Mouse (Mus musculus) MEL (cell line): ENCODE results near the gene Map7d1. TPM values are rescaled to one million over a fixed set of nuclear protein-coding genes. Genes with fewer than 3 reads are reported as not detected.

Source experiments
- DNase-seq: peaks from one replicate; pipeline ENCODE4 v3.0.0; 2011; ENCODE audit warnings: low read depth, low spot score
- H3K27ac ChIP-seq: 2 replicates; pipeline ENCODE4 v1.5.1; 2012; ENCODE audit warnings: low read depth, mild to moderate bottlenecking, control low read depth, low read length, moderate library complexity; ENCODE audit not compliant: control insufficient read depth
- H3K27me3 ChIP-seq, 2 experiments: fragments of 150-350 bp in 1 of 2; sonication (generic) in 1 of 2; 2 replicates each; pipeline ENCODE4 v1.6.1; 2012; ENCODE audit warnings: low read length in 2 of 2, mild to moderate bottlenecking in 2 of 2, improper control_type of control experiment in 1 of 2, moderate library complexity in 1 of 2; ENCODE audit not compliant: insufficient read depth in 2 of 2, control insufficient read depth in 1 of 2
- H3K36me3 ChIP-seq, 2 experiments: 2 replicates each; pipeline ENCODE4 v1.6.1; 2012 to 2014; ENCODE audit warnings: low read length in 2 of 2, improper control_type of control experiment in 1 of 2, inconsistent platforms in 1 of 2, mild to moderate bottlenecking in 1 of 2; ENCODE audit not compliant: insufficient read depth in 2 of 2, control insufficient read depth in 1 of 2
- H3K4me1 ChIP-seq, 2 experiments: fragments of 150-350 bp in 1 of 2; sonication (generic) in 1 of 2; 2 replicates each; pipeline ENCODE4 v1.6.1; 2012; ENCODE audit warnings: low read length in 2 of 2, improper control_type of control experiment in 1 of 2, mild to moderate bottlenecking in 1 of 2; ENCODE audit not compliant: insufficient read depth in 2 of 2, control insufficient read depth in 1 of 2
- H3K4me3 ChIP-seq, 2 experiments: fragments of 150-350 bp in 1 of 2; sonication (generic) in 1 of 2; 2 replicates each; pipeline ENCODE4 v1.5.1; 2012; ENCODE audit warnings: low read depth in 2 of 2, low read length in 2 of 2, mild to moderate bottlenecking in 2 of 2, moderate library complexity in 2 of 2, control low read depth in 1 of 2, improper control_type of control experiment in 1 of 2; ENCODE audit not compliant: control insufficient read depth in 1 of 2, insufficient read depth in 1 of 2
- H3K79me2 ChIP-seq: 2 replicates; pipeline ENCODE4 v1.6.1; 2012; ENCODE audit warnings: mild to moderate bottlenecking, low read length, moderate library complexity; ENCODE audit not compliant: control insufficient read depth, poor library complexity, insufficient read depth
- H3K9ac ChIP-seq: 2 replicates; pipeline ENCODE4 v1.6.1; 2012; ENCODE audit warnings: low read depth, mild to moderate bottlenecking, control low read depth, low read length, moderate library complexity; ENCODE audit not compliant: control insufficient read depth, poor library complexity, severe bottlenecking
- H3K9me3 ChIP-seq: fragments of 150-350 bp; sonication (generic); replicated peaks from 2 replicates; pipeline ENCODE4 v1.6.1; 2012; ENCODE audit warnings: mild to moderate bottlenecking, low read length, improper control_type of control experiment, moderate library complexity; ENCODE audit not compliant: insufficient read depth
- BHLHE40 ChIP-seq: IDR thresholded peaks from 2 replicates; pipeline ENCODE4 v1.6.1; 2012; ENCODE audit warnings: low read depth, mild to moderate bottlenecking, inconsistent platforms, low read length, improper control_type of control experiment, borderline replicate concordance
- CHD1 ChIP-seq: IDR thresholded peaks from 2 replicates; pipeline ENCODE4 v1.6.1; 2012; ENCODE audit warnings: low read depth, mild to moderate bottlenecking, inconsistent platforms, low read length, improper control_type of control experiment
- CHD2 ChIP-seq: IDR thresholded peaks from 2 replicates; pipeline ENCODE4 v1.6.1; 2011; ENCODE audit warnings: low read length, improper control_type of control experiment
- E2F4 ChIP-seq: IDR thresholded peaks from 2 replicates; pipeline ENCODE4 v1.6.1; 2011; ENCODE audit warnings: low read depth, low read length, improper control_type of control experiment, borderline replicate concordance
- ELF1 ChIP-seq: IDR thresholded peaks from 2 replicates; pipeline ENCODE4 v1.6.1; 2014; ENCODE audit warnings: low read depth, mild to moderate bottlenecking, inconsistent platforms, low read length, improper control_type of control experiment, moderate library complexity
- EP300 ChIP-seq, 2 experiments: IDR thresholded peaks; 2 replicates each; pipeline ENCODE4 v1.6.1; 2011; ENCODE audit warnings: improper control_type of control experiment in 2 of 2, low read length in 2 of 2, low read depth in 1 of 2, mild to moderate bottlenecking in 1 of 2
- GATA1 ChIP-seq: IDR thresholded peaks from 2 replicates; pipeline ENCODE4 v1.6.1; 2011; ENCODE audit warnings: low read depth, low read length, improper control_type of control experiment
- JUND ChIP-seq: IDR thresholded peaks from 2 replicates; pipeline ENCODE4 v1.6.1; 2011; ENCODE audit warnings: low read depth, mild to moderate bottlenecking, improper control_type of control experiment, low read length
- MAX ChIP-seq: IDR thresholded peaks from 2 replicates; pipeline ENCODE4 v1.6.1; 2011; ENCODE audit warnings: low read length, improper control_type of control experiment
- MEF2A ChIP-seq: IDR thresholded peaks from 2 replicates; pipeline ENCODE4 v1.6.1; 2014; ENCODE audit warnings: low read depth, mild to moderate bottlenecking, inconsistent platforms, low read length, improper control_type of control experiment; ENCODE audit not compliant: poor library complexity, insufficient replicate concordance, severe bottlenecking; ENCODE audit errors: extremely low read depth
- MXI1 ChIP-seq: IDR thresholded peaks from 2 replicates; pipeline ENCODE4 v1.6.1; 2011; ENCODE audit warnings: mild to moderate bottlenecking, low read depth, low read length, improper control_type of control experiment
- MYB ChIP-seq: IDR thresholded peaks from 2 replicates; pipeline ENCODE4 v1.6.1; 2011; ENCODE audit warnings: mild to moderate bottlenecking, low read depth, low read length, improper control_type of control experiment
- MYC ChIP-seq: IDR thresholded peaks from 2 replicates; pipeline ENCODE4 v1.6.1; 2011; ENCODE audit warnings: low read depth, mild to moderate bottlenecking, low read length, improper control_type of control experiment, moderate library complexity
- POLR2A ChIP-seq, 2 experiments: IDR thresholded peaks; 2 replicates each; pipeline ENCODE4 v1.6.1; 2011 to 2012; ENCODE audit warnings: low read length in 2 of 2, mild to moderate bottlenecking in 2 of 2, control low read depth in 1 of 2, improper control_type of control experiment in 1 of 2, low read depth in 1 of 2, moderate library complexity in 1 of 2; ENCODE audit not compliant: control insufficient read depth in 1 of 2, insufficient read depth in 1 of 2, poor library complexity in 1 of 2
- POLR2AphosphoS2 ChIP-seq: IDR thresholded peaks from 2 replicates; pipeline ENCODE4 v1.6.1; 2011; ENCODE audit warnings: low read length, improper control_type of control experiment
- POLR2AphosphoS5 ChIP-seq: IDR thresholded peaks from 2 replicates; pipeline ENCODE4 v1.6.1; 2012; ENCODE audit warnings: low read depth, borderline replicate concordance, mild to moderate bottlenecking, inconsistent platforms, low read length, moderate library complexity, mixed read lengths
- RAD21 ChIP-seq: IDR thresholded peaks from 2 replicates; pipeline ENCODE4 v1.6.1; 2011; ENCODE audit warnings: mild to moderate bottlenecking, low read depth, low read length, improper control_type of control experiment
- SMC3 ChIP-seq: IDR thresholded peaks from 2 replicates; pipeline ENCODE4 v1.6.1; 2011; ENCODE audit warnings: low read depth, low read length, improper control_type of control experiment
- USF1 ChIP-seq: IDR thresholded peaks from 2 replicates; pipeline ENCODE4 v1.6.1; 2014; ENCODE audit warnings: low read depth, mild to moderate bottlenecking, inconsistent platforms, low read length, improper control_type of control experiment, moderate library complexity
- USF2 ChIP-seq, 2 experiments: IDR thresholded peaks; 2 replicates each; pipeline ENCODE4 v1.6.1; 2011 to 2012; ENCODE audit warnings: improper control_type of control experiment in 2 of 2, low read length in 2 of 2, borderline replicate concordance in 1 of 2, inconsistent platforms in 1 of 2, low read depth in 1 of 2, mild to moderate bottlenecking in 1 of 2; ENCODE audit not compliant: insufficient read depth in 1 of 2
- ZC3H11A ChIP-seq: IDR thresholded peaks from 2 replicates; pipeline ENCODE4 v1.6.1; 2012; ENCODE audit warnings: low read depth, mild to moderate bottlenecking, inconsistent platforms, low read length, improper control_type of control experiment
- ZKSCAN1 ChIP-seq: IDR thresholded peaks from 2 replicates; pipeline ENCODE4 v1.6.1; 2012; ENCODE audit warnings: low read depth, mild to moderate bottlenecking, inconsistent platforms, low read length, improper control_type of control experiment, moderate library complexity
- ZMIZ1 ChIP-seq: IDR thresholded peaks from 2 replicates; pipeline ENCODE4 v1.6.1; 2012; ENCODE audit warnings: low read depth, mild to moderate bottlenecking, inconsistent platforms, low read length, improper control_type of control experiment, moderate library complexity
- ZNF384 ChIP-seq: IDR thresholded peaks from 2 replicates; pipeline ENCODE4 v1.6.1; 2012; ENCODE audit warnings: low read depth, mild to moderate bottlenecking, inconsistent platforms, low read length, improper control_type of control experiment
- polyA plus RNA-seq, 2 experiments: library from polyadenylated mRNA; stranded (reverse) in 1 of 2; unstranded in 1 of 2; fragments of >175 nt in 1 of 2; fragments of >200 nt in 1 of 2; gene quantifications; 2 replicates each; pipeline versions ENCODE4 v1.2.1 to v1.2.4; 2012; ENCODE audit warnings: low replicate concordance in 2 of 2, low read depth in 1 of 2; ENCODE audit not compliant: insufficient read length in 2 of 2, insufficient read depth in 1 of 2, missing spikeins in 1 of 2
- total RNA-seq: library from RNA; depleted of rRNA; stranded (reverse); fragments of 300-350 nt; gene quantifications from 2 replicates; pipeline ENCODE4 v1.2.3, GENCODE M21; 2012

Gene Map7d1
- total and polyA plus RNA-seq, 3 experiments = 15.4 to 58.2 TPM; not detected in 1

GRCm38 (mm10) chr4:126278961-126279360 lies 22.8 kb upstream of the Map7d1 start:
- H3K79me2 ChIP-seq = no peaks in the 10 kb centered on the region
- no peak for TF ChIP-seq ELF1
- TF ChIP-seq ZMIZ1 = no peak
- no peak for TF ChIP-seq USF2 (IDR thresholded peaks at IDR 0.05; ENCODE audit: borderline replicate concordance in 1 of 2, insufficient read depth in 1 of 2, low read depth in 1 of 2, low read length in 2 of 2)
- no peak for TF ChIP-seq MAX
- no peak for TF ChIP-seq BHLHE40
- no peak for TF ChIP-seq ZKSCAN1
- no peak for TF ChIP-seq CHD1
- TF ChIP-seq GATA1 = no peak
- TF ChIP-seq SMC3 = no peak
- no peak for TF ChIP-seq RAD21
- TF ChIP-seq USF1 = no peak
- TF ChIP-seq ZC3H11A = no peak
- DNase-seq = no peak
- H3K27me3 ChIP-seq = no peaks in the 10 kb centered on the region
- H3K9ac ChIP-seq = no peak overlapping the region
- no peak overlapping the region for H3K4me3 ChIP-seq
- H3K4me1 ChIP-seq = peaks cover 0 to 6% of the 10 kb centered on the region in 2 experiments; a peak in 3 of 4 replicates
- no peaks in the 10 kb centered on the region for H3K9me3 ChIP-seq
- no peaks in the 10 kb centered on the region; a peak in 1 of 4 replicates for H3K36me3 ChIP-seq
- H3K27ac ChIP-seq = no peak overlapping the region

GRCm38 (mm10) chr4:126278565-126278915 lies 22.4 kb upstream of the Map7d1 start:
- H3K9ac ChIP-seq = no peak overlapping the region
- H3K4me3 ChIP-seq = no peak overlapping the region
- TF ChIP-seq EP300 (IDR thresholded peaks at IDR 0.05; ENCODE audit: low read depth in 1 of 2, low read length in 2 of 2) (no peak), MXI1 (no peak), CHD2 (no peak), ZNF384 (no peak), MAX (no peak), BHLHE40 (no peak), POLR2AphosphoS2 (no peak), USF1 (no peak), POLR2AphosphoS5 (no peak), USF2 (IDR thresholded peaks at IDR 0.05; ENCODE audit: borderline replicate concordance in 1 of 2, insufficient read depth in 1 of 2, low read depth in 1 of 2, low read length in 2 of 2) (no peak), MYB (no peak), JUND (no peak), ZKSCAN1 (no peak), MYC (no peak), POLR2A (IDR thresholded peaks at IDR 0.05; ENCODE audit: control insufficient read depth in 1 of 2, insufficient read depth in 1 of 2, low read depth in 1 of 2, low read length in 2 of 2, poor library complexity in 1 of 2) (no peak), E2F4 (no peak), MEF2A (no peak)

More at GRCm38 (mm10) chr4:126278565-126278915, 22.4 kb upstream of the Map7d1 start:
- H3K9me3 ChIP-seq = no peaks in the 10 kb centered on the region
- H3K36me3 ChIP-seq = no peaks in the 10 kb centered on the region; a peak in 1 of 4 replicates
- H3K79me2 ChIP-seq = no peaks in the 10 kb centered on the region
- peaks cover 0 to 4% of the 10 kb centered on the region in 2 experiments; a peak in 2 of 4 replicates for H3K4me1 ChIP-seq
- no peaks in the 10 kb centered on the region for H3K27me3 ChIP-seq
- H3K27ac ChIP-seq = no peak overlapping the region
- DNase-seq = no peak
